Comparison of ENCODE assay signal across 9 mouse cellular contexts in the genomic region with DNA sequence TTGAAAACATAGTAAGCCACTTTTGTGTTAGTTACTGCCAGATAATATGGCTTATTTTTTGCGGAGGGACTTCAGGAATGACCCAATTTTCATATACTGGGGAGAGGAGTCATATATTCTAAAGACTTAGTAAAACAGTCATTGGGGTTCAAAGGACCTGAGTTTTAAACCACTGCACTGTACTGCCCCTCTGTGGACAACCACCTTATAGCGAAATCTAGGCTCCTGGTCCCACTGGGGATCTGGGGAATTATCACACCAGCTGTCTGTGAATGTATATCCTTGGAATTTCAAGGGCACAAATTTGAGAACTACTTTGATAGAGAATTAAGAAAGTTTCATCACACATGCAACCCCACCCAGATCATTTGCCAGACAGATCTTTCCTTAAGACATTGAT. TPM values are rescaled to one million over a fixed set of nuclear protein-coding genes. Genes with fewer than 3 reads are reported as not detected.
A peak's percentile ranks its signal among the peaks of the same experiment; 100 is the strongest.
DNase-seq lines count a peak whose midpoint lies in the region; ATAC-seq and TF ChIP-seq lines count a peak whose summit lies in the region.
"Had no signal": no experiment of that assay in that cellular context is flagged by ENCODE, and none has a peak within 500 bp of the region (broad histone marks: within the 10 kb centered on the region; RNA-seq: fewer than 3 reads in every experiment).

No protein-coding gene starts in this region.

- peaks cover 7% of the 10 kb centered on the region for H3K4me1 ChIP-seq in liver, postnatal 0 days (ENCODE audit: insufficient read depth)
- H3K4me1 ChIP-seq in liver, embryonic 12.5 days, result peaks cover 14% of the 10 kb centered on the region

- intact Hi-C loops in heart, postnatal 25 days (cut with DNase I), result loop anchor here (10.0 kb wide), 1 partner anchor 383 kb away; the partner anchor contains the start of genes Gm49486 and Pick1

- H3K9ac ChIP-seq in liver, postnatal 0 days (replicated peaks), result no peak overlapping the region
- H3K9ac ChIP-seq in liver, embryonic 12.5 days, result no peak overlapping the region

- TF ChIP-seq EP300 in liver, postnatal 0 days (IDR thresholded peaks at IDR 0.05; ENCODE audit: low read depth), result no peak

- peak; percentile 46 for TF ChIP-seq CTCF in liver, postnatal 0 days (IDR thresholded peaks at IDR 0.05; ENCODE audit: low read depth)
- TF ChIP-seq CTCF in Patski (IDR thresholded peaks at IDR 0.05), result peak; percentile 71

- DNase-seq in heart, adult 11 months, result peak; percentile 5
- DNase-seq in heart, adult 9 months (ENCODE audit: low spot score in 2 of 2), result no peak
- DNase-seq in liver, postnatal 0 days, result no peak
- DNase-seq in Patski (ENCODE audit: low read depth, low spot score), result no peak
- peak; percentile 31 for DNase-seq in retina, postnatal 1 day
- DNase-seq in natural killer cell, adult 2 months (ENCODE audit: low spot score in 2 of 2), result no peak
- no peak for DNase-seq in heart, postnatal 25 days (ENCODE audit: low spot score)
- DNase-seq: gastrocnemius, postnatal 25 days had no signal

- CTCF ChIA-PET in Patski (lab: Charles Lee), result no interaction called here

- H3K4me3 ChIP-seq in liver, postnatal 0 days (ENCODE audit: low read depth, low read length), result no peak overlapping the region
- H3K4me3 ChIP-seq in liver, embryonic 12.5 days, result no peak overlapping the region

- H3K9me3 ChIP-seq in liver, postnatal 0 days (ENCODE audit: low read length), result no peaks in the 10 kb centered on the region
- no peaks in the 10 kb centered on the region for H3K9me3 ChIP-seq in liver, embryonic 12.5 days (replicated peaks)

- no peak overlapping the region for H3K4me2 ChIP-seq in liver, postnatal 0 days (ENCODE audit: low read depth, low read length)
- H3K4me2 ChIP-seq in liver, embryonic 12.5 days, result no peak overlapping the region

- POLR2A ChIA-PET in Patski (lab: Charles Lee), result no interaction called here

- in situ Hi-C loops in Patski (cut with MboI; ENCODE audit: low pct_unique_long_range_greater_than_20kb), result loop anchor here (5.0 kb wide), 1 partner anchor 140 kb away; no protein-coding TSS in a partner anchor

- peaks cover 13% of the 10 kb centered on the region for H3K27me3 ChIP-seq in liver, postnatal 0 days (ENCODE audit: insufficient read depth, low read length)
- H3K27me3 ChIP-seq in liver, embryonic 12.5 days (replicated peaks), result peaks cover 36% of the 10 kb centered on the region
- no peaks in the 10 kb centered on the region for H3K27me3 ChIP-seq in Patski

- ATAC-seq in liver, postnatal 0 days, result no peak
- no peak for ATAC-seq in liver, embryonic 12.5 days
- ATAC-seq in Patski, result no peak

- H3K36me3 ChIP-seq in liver, postnatal 0 days (replicated peaks; ENCODE audit: insufficient read depth, low read length), result no peaks in the 10 kb centered on the region
- no peaks in the 10 kb centered on the region for H3K36me3 ChIP-seq in liver, embryonic 12.5 days

- WGBS in liver, postnatal 0 days (ENCODE audit: insufficient replicate concordance), result 42% methylated on average over 2 of the region's 2 CpGs
- 43% methylated on average over 2 of the region's 2 CpGs for WGBS in liver, embryonic 12.5 days (ENCODE audit: insufficient replicate concordance)

- no peak overlapping the region for H3K27ac ChIP-seq in liver, postnatal 0 days (ENCODE audit: low read depth)
- H3K27ac ChIP-seq in liver, embryonic 12.5 days, result no peak overlapping the region

RNA-seq across cellular contexts. Expression of gene Dmc1, which starts 2.8 kb away (rescaled TPM):
- 0.15 and 0.25 TPM in 2 replicates for polyA plus RNA-seq in liver, postnatal 0 days (2015; fragmentation: Nextera tagmentation; extraction: Ambion mirVana)
- polyA plus RNA-seq in liver, embryonic 12.5 days (2016; fragmentation: Nextera tagmentation; extraction: Ambion mirVana), result 0.52 and 0.69 TPM in 2 replicates
- polyA plus RNA-seq in Patski (2021), result 0.15 TPM
- total RNA-seq in heart, postnatal 25 days (2021), result under 1 TPM in 1 of 2 experiments, not detected in 1; 0.10 TPM
- total RNA-seq: gastrocnemius, postnatal 25 days had no signal

RNA-seq across cellular contexts. Expression of gene Fam227a, which starts 51.0 kb away (rescaled TPM):
- polyA plus RNA-seq in liver, postnatal 0 days (2015; fragmentation: Nextera tagmentation; extraction: Ambion mirVana), result 0.13 and 0.18 TPM in 2 replicates
- polyA plus RNA-seq in liver, embryonic 12.5 days (2016; fragmentation: Nextera tagmentation; extraction: Ambion mirVana), result 0.20 and 0.37 TPM in 2 replicates
- polyA plus RNA-seq in Patski (2021), result 4.6 TPM
- total RNA-seq in heart, postnatal 25 days (2021), result 1 to 10 TPM in 1 of 2 experiments, under 1 TPM in 1; 0.84 to 1.3 TPM

RNA-seq across cellular contexts. Expression of gene Cby1, which starts 51.2 kb away (rescaled TPM):
- 8.5 and 8.8 TPM in 2 replicates for polyA plus RNA-seq in liver, postnatal 0 days (2015; fragmentation: Nextera tagmentation; extraction: Ambion mirVana)
- 20.3 and 21.8 TPM in 2 replicates for polyA plus RNA-seq in liver, embryonic 12.5 days (2016; fragmentation: Nextera tagmentation; extraction: Ambion mirVana)
- 46.0 TPM for polyA plus RNA-seq in Patski (2021)
- total RNA-seq in heart, postnatal 25 days (2021), result 10 to 100 TPM; 22.9 to 25.9 TPM

Comparison
In these comparisons a context has a peak if more than half of its experiments do, and no peak if none do; other contexts are left out.
1. DNase-seq: peak in heart, adult 11 months (single experiment) and retina, postnatal 1 day (single experiment); none in heart, adult 9 months (0 of 2), liver, postnatal 0 days (single experiment), Patski (single experiment), natural killer cell, adult 2 months (0 of 2) and heart, postnatal 25 days (single experiment).